Mouse (Mus musculus) erythroblast, embryonic 14.5 days (primary cell): ENCODE data around the gene Gnpat. TPM values are rescaled to one million over a fixed set of nuclear protein-coding genes. Genes with fewer than 3 reads are reported as not detected.
"Not testable (repeated sequence)": the region's sequence is repeated elsewhere in the genome, so short reads cannot be mapped to it uniquely, and the experiment has no call there.

ENCODE experiments used
- H3K27me3 ChIP-seq: 2 replicates; pipeline ENCODE4 v1.6.1; 2012; ENCODE audit warnings: inconsistent platforms; ENCODE audit not compliant: control insufficient read depth
- H3K36me3 ChIP-seq: 2 replicates; pipeline ENCODE4 v1.6.1; 2012; ENCODE audit warnings: mild to moderate bottlenecking, inconsistent platforms; ENCODE audit not compliant: control insufficient read depth
- H3K4me1 ChIP-seq: 2 replicates; pipeline ENCODE4 v1.6.1; 2012; ENCODE audit warnings: inconsistent platforms; ENCODE audit not compliant: control insufficient read depth
- H3K4me3 ChIP-seq: replicated peaks from 2 replicates; pipeline ENCODE3; 2012; ENCODE audit warnings: moderate library complexity, mild to moderate bottlenecking, inconsistent platforms
- H3K9me3 ChIP-seq: 2 replicates; pipeline ENCODE4 v1.6.1; 2012; ENCODE audit warnings: low read length, inconsistent platforms, mixed read lengths; ENCODE audit not compliant: control insufficient read depth
- GATA1 ChIP-seq: IDR thresholded peaks from 2 replicates; pipeline ENCODE4 v1.6.1; 2012; ENCODE audit warnings: low read length, inconsistent platforms, mixed read lengths
- TAL1 ChIP-seq: IDR thresholded peaks from 3 replicates; pipeline ENCODE4 v1.6.1; 2012; ENCODE audit warnings: low read length, inconsistent platforms, mixed read lengths
- polyA plus RNA-seq: library from polyadenylated mRNA; stranded (reverse); fragments of >175 nt; gene quantifications from 2 replicates; pipeline ENCODE4 v1.2.3, GENCODE M21; 2012

The Gnpat gene
- polyA plus RNA-seq, 1 experiment: 6.1 TPM

- H3K27me3 ChIP-seq: peaks cover 10% of the 10 kb centered on the region
- TF ChIP-seq GATA1 (no peak), TAL1 (no peak)
- H3K4me3 ChIP-seq: no peak overlapping the region
- peaks cover 49% of the 10 kb centered on the region for H3K36me3 ChIP-seq
- no peaks in the 10 kb centered on the region for H3K4me1 ChIP-seq
- no peaks in the 10 kb centered on the region for H3K9me3 ChIP-seq
Observed at GRCm38 (mm10) chr8:124837956-124838355, 24.9 kb upstream of the Gnpat start.

- H3K27me3 ChIP-seq: no peaks in the 10 kb centered on the region
- no peaks in the 10 kb centered on the region for H3K9me3 ChIP-seq
- H3K4me3 ChIP-seq: no peak overlapping the region
- TF ChIP-seq TAL1 (no peak), GATA1 (no peak)
- peaks cover 59% of the 10 kb centered on the region for H3K36me3 ChIP-seq
- H3K4me1 ChIP-seq: peaks cover 1% of the 10 kb centered on the region; the same call in 1 of the 2 replicates
Observed at GRCm38 (mm10) chr8:124839371-124839770, 23.5 kb upstream of the Gnpat start.

- Histone ChIP-seq H3K27me3 (no peaks in the 10 kb centered on the region), H3K4me1 (peaks cover 3% of the 10 kb centered on the region; the same call in 1 of the 2 replicates), H3K4me3 (no peak overlapping the region), H3K9me3 (no peaks in the 10 kb centered on the region), H3K36me3 (peaks cover 66% of the 10 kb centered on the region)
- TF ChIP-seq GATA1: no peak
- no peak for TF ChIP-seq TAL1
Observed at GRCm38 (mm10) chr8:124840900-124841299, 21.9 kb upstream of the Gnpat start.

GRCm38 (mm10) chr8:124841775-124842174, 21.1 kb upstream of the Gnpat start:
- Histone ChIP-seq H3K4me3 (no peak overlapping the region), H3K36me3 (peaks cover 66% of the 10 kb centered on the region), H3K9me3 (no peaks in the 10 kb centered on the region), H3K27me3 (no peaks in the 10 kb centered on the region), H3K4me1 (peaks cover 3% of the 10 kb centered on the region; the same call in 1 of the 2 replicates)
- TF ChIP-seq TAL1: no peak
- no peak for TF ChIP-seq GATA1

GRCm38 (mm10) chr8:124842929-124843328, 19.9 kb upstream of the Gnpat start:
- H3K4me3 ChIP-seq, H3K4me1 ChIP-seq, H3K27me3 ChIP-seq, H3K9me3 ChIP-seq: not testable (repeated sequence)
- H3K36me3 ChIP-seq: peaks cover 63% of the 10 kb centered on the region

- Histone ChIP-seq H3K27me3 (no peaks in the 10 kb centered on the region), H3K4me3 (no peak overlapping the region), H3K36me3 (peaks cover 41% of the 10 kb centered on the region), H3K9me3 (no peaks in the 10 kb centered on the region), H3K4me1 (peaks cover 3% of the 10 kb centered on the region; the same call in 1 of the 2 replicates)
- TF ChIP-seq GATA1: no peak
- TF ChIP-seq TAL1: no peak
Observed at GRCm38 (mm10) chr8:124845131-124845530, 17.7 kb upstream of the Gnpat start.

GRCm38 (mm10) chr8:124845573-124845972, 17.3 kb upstream of the Gnpat start:
- H3K27me3 ChIP-seq: no peaks in the 10 kb centered on the region
- H3K36me3 ChIP-seq: peaks cover 36% of the 10 kb centered on the region
- H3K4me3 ChIP-seq: no peak overlapping the region
- H3K4me1 ChIP-seq: peaks cover 3% of the 10 kb centered on the region; the same call in 1 of the 2 replicates
- no peaks in the 10 kb centered on the region for H3K9me3 ChIP-seq
- TF ChIP-seq GATA1 (no peak), TAL1 (no peak)

GRCm38 (mm10) chr8:124853511-124853910, 9.3 kb upstream of the Gnpat start:
- Histone ChIP-seq H3K36me3 (peaks cover 46% of the 10 kb centered on the region), H3K27me3 (no peaks in the 10 kb centered on the region), H3K4me3 (no peak overlapping the region), H3K9me3 (no peaks in the 10 kb centered on the region), H3K4me1 (no peaks in the 10 kb centered on the region; the same call in 1 of the 2 replicates)
- no peak for TF ChIP-seq TAL1
- TF ChIP-seq GATA1: no peak

GRCm38 (mm10) chr8:124859466-124859865, 3.4 kb upstream of the Gnpat start:
- H3K9me3 ChIP-seq: no peaks in the 10 kb centered on the region
- no peaks in the 10 kb centered on the region for H3K27me3 ChIP-seq
- peaks cover 60% of the 10 kb centered on the region for H3K36me3 ChIP-seq
- H3K4me1 ChIP-seq: peaks cover 35% of the 10 kb centered on the region
- no peak overlapping the region for H3K4me3 ChIP-seq
- TF ChIP-seq TAL1: no peak
- TF ChIP-seq GATA1: no peak

GRCm38 (mm10) chr8:124860188-124860587, 2.6 kb upstream of the Gnpat start:
- Histone ChIP-seq H3K4me1 (peaks cover 42% of the 10 kb centered on the region), H3K27me3 (no peaks in the 10 kb centered on the region), H3K4me3 (no peak overlapping the region), H3K36me3 (peaks cover 56% of the 10 kb centered on the region), H3K9me3 (no peaks in the 10 kb centered on the region)
- no peak for TF ChIP-seq TAL1
- TF ChIP-seq GATA1: no peak
